Mouse (Mus musculus) hematopoietic stem cell, adult 5-6 weeks (primary cell): ENCODE data around the gene Ptpro. TPM values are rescaled to one million over a fixed set of nuclear protein-coding genes. Genes with fewer than 3 reads are reported as not detected.
A peak's percentile ranks its signal among the peaks of the same experiment; 100 is the strongest.

ENCODE experiments used
- ATAC-seq, 2 experiments: fragments of 125-278 bp in 1 of 2; replicated peaks in 1 of 2; 2 replicates each; pipeline ENCODE4 v1.8.0; 2016 to 2017; ENCODE audit warnings: inconsistent platforms in 2 of 2, mild to moderate bottlenecking in 2 of 2, moderate number of reproducible peaks in 2 of 2, low read depth in 1 of 2, moderate TSS enrichment in 1 of 2; ENCODE audit not compliant: low FRiP score in 2 of 2, poor library complexity in 2 of 2, severe bottlenecking in 2 of 2, insufficient read depth in 1 of 2, low TSS enrichment in 1 of 2
- total RNA-seq: library from RNA; stranded (forward); fragments of 172-1452, 232-1000 nt; gene quantifications from 2 replicates; pipeline ENCODE4 v1.2.3, GENCODE M21; 2017

Gene Ptpro
- total RNA-seq, 1 experiment from 2014 or later = 3.1 TPM

DNA sequence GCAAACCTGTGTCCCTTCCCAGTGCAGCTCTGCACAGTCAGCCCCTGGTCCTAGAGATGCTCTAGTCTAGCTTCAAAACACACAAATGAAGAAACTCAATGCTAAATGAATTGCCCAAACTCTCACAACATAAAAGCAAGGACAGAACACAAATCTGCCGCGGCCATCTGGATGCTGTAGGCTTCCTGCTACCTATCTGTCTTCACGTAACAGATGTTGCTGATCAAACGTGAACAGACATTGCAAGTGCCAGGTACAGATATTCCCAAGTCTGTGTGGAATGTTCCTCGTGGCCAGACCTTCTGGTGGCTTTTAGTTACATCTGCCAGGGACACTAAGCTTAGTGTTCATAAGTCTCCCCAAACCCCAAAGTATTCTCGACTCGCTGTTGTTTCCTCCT lies 29.9 kb downstream of the Ptpro start:
- no peak for ATAC-seq

DNA sequence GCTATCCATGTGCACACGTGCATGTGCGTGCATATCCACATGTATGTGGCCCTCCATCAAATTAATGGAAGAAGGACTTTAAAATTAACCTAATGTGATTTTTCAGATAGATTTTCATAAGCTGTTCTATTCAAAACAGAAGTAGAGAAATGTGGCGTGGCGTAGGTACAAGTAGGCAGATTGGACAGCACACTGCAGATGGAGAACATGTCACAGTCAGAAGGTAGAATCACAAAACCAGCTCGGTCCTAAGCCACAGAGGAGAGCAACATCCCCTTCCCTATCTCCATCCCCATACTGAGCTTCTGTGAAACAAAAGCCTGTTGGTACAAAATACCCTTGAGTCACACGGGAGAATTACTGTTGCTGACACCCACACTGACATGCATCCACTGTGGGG lies 34.3 kb downstream of the Ptpro start:
- no peak for ATAC-seq

GRCm38 (mm10) chr6:137287788-137288187 lies 35.7 kb downstream of the Ptpro start:
- ATAC-seq = no peak

DNA sequence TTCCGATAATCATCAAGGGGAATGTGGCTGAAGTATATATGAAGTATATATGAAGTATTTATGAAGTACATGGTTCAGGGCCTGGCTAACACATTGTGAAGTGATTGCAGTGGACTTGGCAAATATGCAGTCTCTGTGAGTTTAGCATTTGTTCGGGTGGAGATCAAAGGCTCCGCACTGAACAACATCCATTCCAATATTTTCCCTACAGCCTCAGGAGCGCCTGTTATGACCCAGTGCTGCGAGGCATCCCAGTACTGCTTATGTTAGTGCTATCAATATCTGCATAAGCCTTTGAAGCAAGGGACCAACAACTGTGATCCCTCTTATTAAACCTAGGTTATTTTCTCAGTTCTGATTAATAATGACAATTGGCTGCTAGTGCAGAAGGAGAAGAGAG lies 36.1 kb downstream of the Ptpro start:
- ATAC-seq = no peak

- no peak for ATAC-seq
Observed at GRCm38 (mm10) chr6:137292421-137292820, 40.3 kb downstream of the Ptpro start.

- no peak for ATAC-seq
Observed at GRCm38 (mm10) chr6:137294973-137295820, 43.1 kb downstream of the Ptpro start.

DNA sequence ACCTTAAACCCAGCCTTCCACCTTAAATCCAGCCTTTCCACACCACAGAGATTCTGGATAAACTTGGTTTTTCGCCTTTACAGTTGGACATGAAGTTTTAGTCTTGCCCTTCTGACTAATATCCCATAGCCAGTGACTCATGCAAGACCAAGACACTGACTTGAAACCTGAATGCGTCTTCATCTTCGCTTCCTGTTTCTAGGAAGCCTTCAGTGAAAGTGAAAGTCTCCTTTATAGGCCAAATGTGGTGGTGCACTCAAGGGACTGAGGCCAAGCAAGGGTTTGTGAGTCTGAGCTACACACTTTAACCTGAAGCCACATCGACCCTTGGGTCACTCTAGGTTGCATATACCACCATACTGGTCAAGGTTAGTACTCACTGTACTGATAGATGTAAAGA lies 50.4 kb downstream of the Ptpro start:
- no peak for ATAC-seq

DNA sequence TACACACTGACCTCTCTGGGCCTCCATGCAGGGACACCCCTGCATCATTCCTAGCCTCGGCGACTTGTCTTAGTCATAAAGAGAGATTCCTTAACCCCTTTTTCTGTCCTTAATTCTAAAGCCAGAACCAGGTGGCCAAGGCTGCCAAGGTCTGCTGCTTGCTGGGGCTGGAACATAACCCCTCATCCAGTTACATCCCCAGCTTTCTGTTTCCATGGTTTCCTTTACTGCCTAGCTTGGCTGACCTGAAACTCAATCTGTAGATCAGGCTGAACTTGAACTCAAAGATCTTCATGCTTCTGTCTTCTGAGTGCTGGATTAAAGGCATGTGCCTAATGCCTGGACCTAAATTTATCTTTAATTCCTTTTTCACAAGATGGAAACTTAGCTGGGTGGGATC lies 51.7 kb downstream of the Ptpro start:
- ATAC-seq = no peak

DNA sequence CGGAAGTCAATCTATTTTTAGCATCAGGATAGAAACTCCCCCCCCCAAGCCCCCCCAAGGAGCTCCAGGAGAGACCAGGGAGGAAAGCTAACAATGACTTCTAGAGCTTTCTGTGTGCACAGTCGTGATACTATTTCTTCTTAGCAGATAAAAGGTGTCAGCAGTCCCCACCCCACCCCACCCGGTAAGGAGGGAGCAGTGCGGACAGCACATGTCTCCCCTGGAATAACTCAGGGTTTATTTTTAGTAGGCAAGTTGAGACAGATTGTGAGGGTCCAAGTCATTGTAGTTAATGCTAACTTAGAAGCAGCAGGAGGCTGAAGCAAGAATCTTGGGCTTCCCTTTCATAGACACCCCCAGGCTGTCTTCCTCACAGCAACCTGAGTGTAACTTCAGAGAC lies 63.1 kb downstream of the Ptpro start:
- no peak for ATAC-seq

DNA sequence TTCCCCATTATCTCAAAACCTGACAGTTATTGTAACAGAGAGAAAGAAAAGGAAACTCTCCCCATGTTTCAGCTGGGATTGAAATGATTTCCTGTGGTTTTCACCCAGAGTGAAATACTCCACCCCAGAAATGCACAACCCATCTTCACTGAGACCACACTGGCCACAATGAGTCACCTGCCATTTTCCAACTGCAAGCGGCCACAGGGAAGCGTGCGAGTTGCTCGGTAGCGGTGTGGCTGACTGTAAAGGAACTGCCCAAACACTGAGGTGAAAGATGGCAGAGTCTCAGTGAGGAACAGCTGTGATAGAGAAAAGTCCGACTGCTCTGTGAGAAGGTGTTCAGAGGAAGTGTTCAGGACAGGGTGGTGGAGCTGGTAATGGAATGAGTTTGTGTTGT lies 64.2 kb downstream of the Ptpro start:
- ATAC-seq = peak; percentile 71 to 88

GRCm38 (mm10) chr6:137317509-137317908 lies 65.4 kb downstream of the Ptpro start:
- no peak for ATAC-seq

DNA sequence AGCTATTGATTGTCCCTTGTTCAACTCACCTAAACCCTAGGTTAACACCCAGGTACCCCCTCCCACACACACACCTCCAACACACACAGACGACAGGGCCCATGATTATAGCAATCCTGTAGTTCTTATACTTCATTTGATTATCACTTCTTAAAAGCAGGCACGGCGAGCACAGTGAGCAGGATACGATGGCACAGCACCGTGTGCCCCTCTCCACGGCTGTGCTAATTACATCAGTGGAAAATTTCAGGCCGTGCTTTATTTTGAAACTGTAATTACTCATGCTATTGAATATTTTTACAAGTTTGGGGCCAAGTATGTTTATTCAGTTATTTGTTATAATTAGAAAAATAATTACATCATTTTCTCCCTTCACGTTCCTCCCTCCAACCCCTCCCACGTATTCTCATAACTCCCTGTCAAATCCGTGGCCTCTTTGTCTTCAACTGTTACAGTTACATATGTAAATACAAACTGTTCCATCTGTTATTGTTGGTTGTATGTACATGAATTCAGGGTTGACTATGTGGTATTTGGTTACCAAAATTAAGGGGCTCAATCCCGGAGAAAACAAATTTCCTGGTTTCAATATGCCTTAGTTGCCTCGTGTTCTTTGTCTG lies 66.2 kb downstream of the Ptpro start:
- ATAC-seq = no peak

DNA sequence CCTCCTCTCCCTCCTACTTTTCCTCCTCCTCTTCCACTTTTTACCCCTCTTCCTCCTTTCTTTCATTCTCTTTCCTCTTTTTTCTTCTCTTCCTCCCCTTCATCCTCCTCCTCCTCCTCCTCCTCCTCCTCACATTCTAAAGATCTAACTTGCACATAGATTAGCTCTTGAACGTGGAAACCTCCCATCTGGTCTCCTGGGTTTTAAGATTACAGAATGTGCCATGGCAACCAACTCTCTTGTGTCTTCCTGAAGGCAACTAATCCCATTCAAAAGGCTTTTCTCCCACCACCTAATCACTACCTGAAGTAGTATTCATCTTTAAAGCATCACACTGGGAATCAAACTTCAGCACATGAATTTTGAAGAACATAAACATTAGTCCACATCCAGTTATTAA lies 67.5 kb downstream of the Ptpro start:
- no peak for ATAC-seq

DNA sequence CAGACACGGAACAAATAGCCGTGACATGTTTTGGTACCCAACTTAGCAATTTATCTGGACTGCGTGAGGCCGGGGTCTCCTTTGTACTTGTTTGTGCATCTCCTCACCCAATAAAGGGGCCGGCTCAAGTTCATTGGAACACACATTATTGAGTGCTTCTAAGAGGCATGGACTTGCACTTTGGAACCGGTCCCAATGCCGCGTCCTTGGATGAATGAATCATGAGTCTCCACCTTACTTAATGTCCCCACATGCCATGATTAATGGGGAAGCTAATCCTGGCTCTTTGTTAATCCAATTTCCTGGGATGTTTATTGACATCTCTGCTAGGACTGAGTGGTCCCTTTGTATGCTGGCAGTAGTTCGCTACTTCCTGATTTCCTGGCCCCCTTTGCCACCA lies 75.6 kb downstream of the Ptpro start:
- no peak for ATAC-seq

GRCm38 (mm10) chr6:137328228-137328627 lies 76.1 kb downstream of the Ptpro start:
- ATAC-seq = no peak

DNA sequence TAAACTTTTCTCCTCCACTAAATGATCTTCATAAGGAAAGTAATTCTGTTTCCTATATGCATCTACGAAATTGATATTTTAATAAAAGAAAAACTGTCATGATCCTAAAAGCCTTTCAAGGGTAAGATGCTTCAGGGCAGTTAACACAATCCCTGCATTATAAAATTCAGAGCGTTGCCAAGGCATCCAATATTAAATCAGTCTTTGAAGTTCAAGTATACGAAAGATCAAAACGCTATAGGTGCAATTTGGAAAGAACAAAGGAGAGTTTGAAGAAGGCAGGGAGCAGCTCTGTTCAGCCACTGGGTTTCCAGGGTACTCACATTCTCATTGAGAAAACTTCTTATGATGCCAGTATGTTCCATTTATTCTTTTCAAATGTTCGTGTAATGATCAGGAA lies 78.7 kb downstream of the Ptpro start:
- no peak for ATAC-seq

DNA sequence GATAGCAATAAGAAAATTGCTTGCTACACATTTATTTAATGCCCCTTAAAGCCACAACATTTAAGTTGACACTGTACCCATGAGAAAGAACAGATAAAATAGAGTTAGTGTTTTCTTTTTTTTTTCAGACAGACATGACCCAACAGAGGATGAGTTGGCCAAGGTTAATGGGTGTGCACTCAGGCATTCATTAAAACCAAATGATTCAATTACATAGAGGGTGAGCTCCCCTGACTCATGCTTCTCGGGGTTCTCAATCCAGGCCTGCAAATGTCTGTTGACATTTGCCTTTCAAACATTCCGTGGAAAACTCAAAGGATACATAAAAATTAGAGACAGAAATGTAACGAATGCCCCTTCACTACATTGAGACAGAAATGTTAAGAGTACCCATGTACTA lies 79.7 kb downstream of the Ptpro start:
- no peak for ATAC-seq

DNA sequence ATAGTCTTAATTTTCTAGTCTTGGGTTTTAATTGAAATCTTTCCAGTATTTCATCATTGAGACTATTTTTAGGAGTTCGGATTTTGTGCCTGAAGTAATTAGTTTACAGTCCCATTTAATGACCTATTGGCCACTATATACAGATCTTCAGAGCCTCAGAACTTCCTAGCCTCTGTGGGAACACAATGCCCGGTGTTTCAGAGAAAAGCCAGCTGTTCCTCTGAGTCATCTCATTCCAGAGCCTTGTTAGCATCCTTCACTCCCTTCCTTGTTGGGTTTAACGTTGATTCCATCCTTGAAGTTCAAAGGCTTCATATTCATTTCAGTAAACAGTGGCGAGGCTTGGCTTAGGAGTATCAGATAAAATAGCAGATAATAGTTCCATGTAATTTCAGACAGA lies 87.0 kb downstream of the Ptpro start:
- no peak for ATAC-seq
